Mouse (Mus musculus): Measurements from ENCODE around the gene Gm3685.
"Not testable (repeated sequence)": the region's sequence is repeated elsewhere in the genome, so short reads cannot be mapped to it uniquely, and the experiment has no call there.

Gm3685 gene

DNA sequence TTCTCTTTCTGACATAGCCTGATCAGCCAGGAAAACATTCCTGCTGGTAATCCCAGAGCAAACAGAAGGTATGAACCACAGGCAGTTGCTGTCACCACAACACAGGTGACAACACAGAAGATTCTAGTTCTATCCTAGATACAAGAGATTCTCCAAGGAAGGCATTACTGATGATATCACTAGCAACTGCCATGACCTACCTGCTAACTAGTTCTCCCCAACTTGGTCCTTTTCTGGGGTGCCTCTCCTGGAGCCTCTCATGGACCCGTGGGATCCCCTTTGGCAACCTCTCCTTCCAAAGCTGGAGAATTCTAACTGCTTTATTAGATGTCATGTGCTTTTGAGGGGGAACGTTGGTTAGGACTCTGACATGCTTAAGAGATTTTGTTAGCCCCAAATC, at the start of gene Gm3685:
TSS of gene Gm3685 (minus strand) at position 101 of the 400 bp plus-strand sequence.
- not testable (repeated sequence) for DNase-seq

DNA sequence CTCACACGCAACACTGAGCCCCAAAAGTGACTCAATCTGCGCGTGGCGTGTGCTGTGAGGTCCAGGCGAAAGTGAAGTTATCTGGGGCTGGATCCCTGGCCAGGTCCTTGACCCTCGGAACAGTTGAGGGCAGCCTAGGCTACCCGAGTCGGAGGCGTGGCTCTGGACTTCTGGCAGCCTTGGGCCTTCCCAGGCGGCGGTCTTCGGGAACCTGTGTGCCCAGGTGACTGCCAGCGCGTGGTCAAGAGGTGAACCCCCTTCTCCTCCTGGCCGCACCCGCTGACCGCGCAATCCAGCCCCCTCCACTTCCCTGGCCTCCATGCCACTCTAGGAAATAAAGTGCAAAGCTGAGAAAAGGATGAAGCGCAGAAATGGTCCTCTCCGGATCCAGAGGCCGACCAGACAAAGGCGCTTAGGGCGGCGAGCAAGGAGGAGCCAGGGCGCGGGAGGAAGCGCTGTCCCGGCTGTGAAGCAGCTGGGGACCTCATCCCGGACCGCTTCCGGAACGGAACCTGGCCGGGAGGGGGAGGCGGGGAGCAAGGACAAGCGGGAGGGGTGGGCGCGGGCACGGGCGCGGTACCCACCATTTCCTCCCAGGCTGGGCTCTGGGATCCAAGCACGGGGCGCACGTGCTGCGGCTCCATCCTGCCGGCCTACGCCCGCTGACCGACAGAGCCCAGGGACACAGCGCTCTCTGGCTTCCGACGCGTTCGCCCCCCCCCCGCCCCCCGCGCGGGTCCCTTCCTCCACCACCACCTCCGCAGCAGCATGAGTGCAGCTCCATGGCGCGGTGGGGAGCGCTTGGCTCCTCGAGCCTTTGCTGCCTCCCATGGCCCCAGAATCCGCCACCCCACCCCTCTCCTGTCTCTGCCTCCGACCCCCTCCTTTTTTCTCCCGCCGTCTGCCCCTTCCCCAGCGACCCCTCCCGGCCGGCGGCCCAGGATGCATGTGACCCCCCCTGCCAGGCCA, 17.7 kb downstream of the Gm3685 start, which contains the start of gene Gm10406:
TSS of gene Gm10406 (minus strand) at position 669 of the 969 bp plus-strand sequence.
- not testable (repeated sequence) for DNase-seq

DNA sequence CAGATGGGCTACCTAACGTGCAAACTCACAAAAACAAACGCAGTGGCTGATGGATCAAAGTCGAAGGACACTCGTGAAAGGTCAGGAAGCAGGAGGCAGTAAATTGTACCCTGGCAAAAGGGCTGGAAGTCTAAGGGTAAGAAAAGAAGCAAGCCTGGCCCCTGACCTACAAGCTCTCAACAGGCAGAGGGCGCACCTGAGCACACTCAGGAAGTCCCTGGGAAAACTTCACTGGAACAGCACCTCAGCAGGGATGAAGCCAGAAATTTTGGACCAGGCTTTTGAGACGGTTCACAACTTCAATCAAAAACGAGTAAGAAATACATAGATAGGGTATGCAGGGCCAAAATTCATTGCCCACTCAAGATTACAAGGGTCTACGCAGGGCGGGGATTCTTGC, 18.5 kb downstream of the Gm3685 start:
- DNase-seq: not testable (repeated sequence)

Measured in cerebellum, adult 11 months (tissue).